ENCODE assay signal across 18 mouse cellular contexts in the genomic region with DNA sequence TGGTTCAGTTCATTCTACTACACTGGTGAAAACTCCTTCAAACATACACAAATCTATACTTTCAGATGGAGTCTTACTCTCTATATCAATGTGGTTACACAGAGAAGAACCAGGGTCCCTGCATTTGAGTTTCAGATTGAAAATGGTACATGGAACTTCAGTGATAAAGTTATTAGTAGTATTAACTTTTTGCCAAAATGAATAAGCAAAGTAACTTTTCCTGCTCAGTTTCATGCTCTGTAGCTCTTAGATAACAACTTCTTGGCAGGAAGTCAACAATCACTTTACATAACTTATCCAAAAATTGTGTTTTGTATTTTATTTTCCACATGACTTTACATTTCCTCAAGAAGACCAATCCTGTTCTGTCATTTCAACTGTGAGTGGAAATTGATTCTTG.
"Had no signal": no experiment of that assay in that cellular context is flagged by ENCODE, and none has a peak within 500 bp of the region (broad histone marks: within the 10 kb centered on the region; RNA-seq: fewer than 3 reads in every experiment).

No protein-coding gene starts in this region.

- H3K4me1 ChIP-seq: lung, embryonic 15.5 days; midbrain, embryonic 12.5 days; neural tube, embryonic 13.5 days; neural tube, embryonic 15.5 days had no signal

- H3K27me3 ChIP-seq: lung, embryonic 15.5 days; midbrain, embryonic 12.5 days; neural tube, embryonic 13.5 days; neural tube, embryonic 15.5 days had no signal

- ATAC-seq: lung, postnatal 0 days; midbrain, embryonic 16.5 days had no signal

- H3K9ac ChIP-seq: lung, embryonic 15.5 days; midbrain, embryonic 12.5 days; neural tube, embryonic 13.5 days; neural tube, embryonic 15.5 days had no signal

- H3K36me3 ChIP-seq: lung, embryonic 15.5 days; midbrain, embryonic 12.5 days; neural tube, embryonic 13.5 days; neural tube, embryonic 15.5 days had no signal

- H3K4me3 ChIP-seq: lung, embryonic 15.5 days; midbrain, embryonic 12.5 days; myocyte; neural tube, embryonic 13.5 days; neural tube, embryonic 15.5 days had no signal

- H3K4me2 ChIP-seq: lung, embryonic 15.5 days; midbrain, embryonic 12.5 days; neural tube, embryonic 13.5 days; neural tube, embryonic 15.5 days had no signal

- H3K27ac ChIP-seq: lung, embryonic 15.5 days; midbrain, embryonic 12.5 days; neural tube, embryonic 13.5 days; neural tube, embryonic 15.5 days had no signal

- H3K9me3 ChIP-seq: lung, embryonic 15.5 days; midbrain, embryonic 12.5 days; neural tube, embryonic 13.5 days; neural tube, embryonic 15.5 days had no signal

- DNase-seq: lung, adult 18-20 months; lung, postnatal 4 days; midbrain, embryonic 14.5 days; retina, postnatal 1 day; right cerebral cortex, adult 18-20 months; right cerebral cortex, postnatal 25 days; right cerebral cortex, postnatal 4 days; spleen, adult 18-20 months; thymus, adult 18-20 months; thymus, postnatal 14 days; thymus, postnatal 36 days had no signal
